Mouse (Mus musculus) spleen, adult 2 months (tissue): Measurements from ENCODE around the gene Ncs1.

ENCODE experiments used
- CTCF ChIP-seq: fragments of 200-500 bp; IDR thresholded peaks from 2 replicates; pipeline ENCODE4 v1.5.1; 2011; ENCODE audit warnings: mild to moderate bottlenecking, inconsistent platforms; ENCODE audit not compliant: insufficient read depth, insufficient read length, insufficient replicate concordance; ENCODE audit errors: extremely low read depth
- POLR2A ChIP-seq: fragments of 200-500 bp; IDR thresholded peaks from 2 replicates; pipeline ENCODE4 v1.6.1; 2011; ENCODE audit warnings: low read depth, low read length, inconsistent platforms

DNA sequence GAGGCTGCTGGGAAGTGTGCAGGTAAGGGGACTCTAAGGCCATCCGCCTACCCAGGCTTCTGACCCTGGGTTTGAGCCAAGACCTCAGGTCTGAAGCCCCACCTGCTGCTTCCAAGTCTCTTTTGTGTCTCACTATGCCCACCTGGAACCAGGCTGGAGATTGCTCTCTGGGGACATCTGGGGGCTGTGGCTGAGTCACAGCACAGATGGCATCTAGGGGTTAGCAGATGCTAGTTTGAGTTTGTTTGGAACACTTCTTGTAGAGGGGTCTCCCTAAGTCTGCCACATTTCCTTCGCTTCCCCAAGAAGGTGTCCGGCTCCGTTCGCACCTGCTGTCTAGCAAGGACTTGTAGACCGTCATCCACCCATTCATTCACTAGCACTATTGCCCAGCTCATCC, 23.6 kb downstream of the Ncs1 start:
- TF ChIP-seq POLR2A: no peak
- no peak for TF ChIP-seq CTCF
